Mouse (Mus musculus) hindbrain, embryonic 10.5 days (tissue): ENCODE results near the gene Tmem101. TPM values are rescaled to one million over a fixed set of nuclear protein-coding genes. Genes with fewer than 3 reads are reported as not detected.
A peak's percentile ranks its signal among the peaks of the same experiment; 100 is the strongest.
"Not testable (repeated sequence)": the region's sequence is repeated elsewhere in the genome, so short reads cannot be mapped to it uniquely, and the experiment has no call there.

Source experiments
- DNase-seq: peaks from one replicate; pipeline ENCODE4 v3.0.0-alpha.2; 2017; ENCODE audit warnings: low spot score
- H3K27ac ChIP-seq: fragments of 300-500 bp; sonication (generic); 2 replicates; pipeline ENCODE4 v1.5.1; 2016; ENCODE audit warnings: mild to moderate bottlenecking, moderate library complexity
- H3K27me3 ChIP-seq: fragments of 300-500 bp; sonication (generic); 2 replicates; pipeline ENCODE4 v1.6.1; 2016; ENCODE audit warnings: mild to moderate bottlenecking; ENCODE audit not compliant: poor library complexity, insufficient read depth, severe bottlenecking
- H3K36me3 ChIP-seq: fragments of 300-500 bp; sonication (generic); 2 replicates; pipeline ENCODE4 v1.6.1; 2016; ENCODE audit warnings: mild to moderate bottlenecking, moderate library complexity
- H3K4me1 ChIP-seq: fragments of 300-500 bp; sonication (generic); replicated peaks from 2 replicates; pipeline ENCODE4 v1.6.1; 2016; ENCODE audit warnings: mild to moderate bottlenecking
- H3K4me3 ChIP-seq: fragments of 300-500 bp; sonication (generic); 2 replicates; pipeline ENCODE4 v1.5.1; 2016; ENCODE audit warnings: mild to moderate bottlenecking, moderate library complexity
- H3K9me3 ChIP-seq: fragments of 300-500 bp; sonication (generic); 2 replicates; pipeline ENCODE4 v1.6.1; 2016; ENCODE audit warnings: mild to moderate bottlenecking, moderate library complexity
- WGBS: fragments of 180-500 bp; shearing (Covaris S2); methylation state at CpG from one replicate; pipeline ENCODE4 v1.1.7; 2016; 5-methylcytosine and 5-hydroxymethylcytosine counted together
- polyA plus RNA-seq: library from polyadenylated mRNA; unstranded; fragments of >200 nt; fragmentation: Nextera tagmentation; extraction: Ambion mirVana; gene quantifications from 2 replicates; pipeline ENCODE4 v1.2.1, GENCODE M21; 2016

The Tmem101 gene
- polyA plus RNA-seq, 1 experiment from 2014 or later = 36.1 TPM

DNA sequence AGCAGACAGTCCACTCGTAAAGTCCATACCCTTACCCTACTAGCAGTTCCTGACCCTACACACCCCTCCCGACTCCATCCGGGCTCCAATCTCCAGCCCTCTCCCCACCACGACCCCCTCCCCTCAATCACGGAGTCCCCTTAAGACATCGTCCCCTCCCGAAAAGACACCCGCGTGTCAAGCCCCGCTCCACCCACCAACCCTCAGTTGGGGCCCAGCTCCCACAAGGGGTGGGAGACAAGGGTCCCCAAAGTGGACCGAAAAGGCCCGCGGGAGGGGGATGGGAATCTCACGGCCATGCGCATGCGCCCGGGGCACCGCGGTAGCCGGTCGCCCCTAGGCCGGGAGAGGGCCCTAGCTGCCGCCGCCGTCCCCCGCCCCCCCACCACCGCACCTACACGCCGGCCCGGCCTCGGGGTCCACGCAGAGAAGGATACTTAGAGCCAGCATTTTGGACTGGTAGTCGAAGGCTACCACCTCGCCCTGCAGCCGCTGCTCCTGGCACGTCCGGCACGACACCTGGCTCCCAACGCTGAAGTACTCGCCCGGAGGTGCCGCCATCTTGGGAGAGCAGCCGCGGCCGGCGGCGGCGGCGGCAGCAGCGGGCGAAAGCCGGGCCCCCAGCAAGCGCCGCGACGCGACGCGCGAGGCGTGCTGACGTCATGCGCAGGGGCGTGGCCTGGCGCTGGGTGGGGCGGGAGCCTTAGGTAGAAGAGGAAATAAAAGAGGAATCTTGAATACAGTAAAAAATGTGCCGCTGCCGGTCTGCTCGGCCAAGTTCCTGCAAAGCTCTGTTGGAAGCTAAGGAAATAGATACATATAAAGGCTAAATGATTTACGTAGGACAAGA, 28.7 kb upstream of the Tmem101 start, which contains the start of gene Lsm12:
Lsm12 (minus strand) TSS at position 651 of the 850 bp plus-strand sequence.
- Histone ChIP-seq H3K4me1 (peaks cover 34% of the 10 kb centered on the region), H3K4me3 (peak within 1 kb of the TSS; percentile 97), H3K27me3 (no peaks in the 10 kb centered on the region), H3K9me3 (no peaks in the 10 kb centered on the region), H3K36me3 (peaks cover 34% of the 10 kb centered on the region), H3K27ac (peak within 1 kb of the TSS; percentile 97)
- under 1% methylated on average over 70 of the region's 70 CpGs for WGBS
- peak; percentile 95 for DNase-seq

DNA sequence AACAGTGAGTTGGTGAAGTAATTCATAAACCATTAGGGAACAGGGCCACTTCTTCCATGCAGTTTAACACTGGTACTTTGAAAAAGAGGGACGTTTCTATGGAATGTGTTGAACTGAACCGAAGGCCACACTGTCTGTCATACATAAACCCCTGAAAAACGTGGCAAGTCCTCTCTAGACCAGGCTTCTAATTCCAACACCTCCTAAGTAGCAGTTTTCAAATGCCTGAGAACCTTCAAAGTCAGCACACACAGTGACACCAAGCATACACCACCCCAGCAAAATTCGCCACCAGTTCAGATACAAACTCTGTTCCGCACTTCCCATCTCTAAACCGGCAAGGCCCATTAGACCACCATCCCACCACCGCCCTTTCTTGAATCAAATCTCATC, 28.0 kb upstream of the Tmem101 start:
- Histone ChIP-seq H3K27me3 (no peaks in the 10 kb centered on the region), H3K27ac (peak overlapping the region; percentile 97), H3K4me1 (peaks cover 27% of the 10 kb centered on the region), H3K36me3 (peaks cover 41% of the 10 kb centered on the region), H3K9me3 (no peaks in the 10 kb centered on the region), H3K4me3 (peak overlapping the region; percentile 97)
- 9% methylated on average over 7 of the region's 7 CpGs for WGBS
- DNase-seq = no peak

DNA sequence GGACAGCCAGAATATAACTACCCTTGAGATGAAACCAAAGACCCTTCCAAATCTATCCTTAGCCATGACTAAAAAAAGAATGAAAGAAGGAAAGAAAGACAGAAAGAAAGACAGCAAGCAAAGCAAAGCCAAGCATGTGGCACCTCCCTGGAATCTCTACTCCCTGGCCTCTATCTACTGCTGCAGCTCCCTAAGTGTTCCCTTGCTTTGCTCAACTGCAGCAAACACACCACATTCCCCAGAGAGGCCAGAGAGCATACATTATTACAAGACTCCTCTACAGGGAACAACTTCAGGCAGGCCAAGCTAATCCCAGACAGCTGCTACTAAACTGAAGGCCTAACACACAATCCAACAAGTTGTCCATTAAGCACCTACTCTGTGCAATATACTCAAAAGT, 23.6 kb upstream of the Tmem101 start:
- no peak overlapping the region for H3K27ac ChIP-seq
- H3K4me1 ChIP-seq = peaks cover 15% of the 10 kb centered on the region
- H3K27me3 ChIP-seq = no peaks in the 10 kb centered on the region
- peaks cover 85% of the 10 kb centered on the region for H3K36me3 ChIP-seq
- no peak overlapping the region for H3K4me3 ChIP-seq
- no peaks in the 10 kb centered on the region for H3K9me3 ChIP-seq
- DNase-seq = no peak

DNA sequence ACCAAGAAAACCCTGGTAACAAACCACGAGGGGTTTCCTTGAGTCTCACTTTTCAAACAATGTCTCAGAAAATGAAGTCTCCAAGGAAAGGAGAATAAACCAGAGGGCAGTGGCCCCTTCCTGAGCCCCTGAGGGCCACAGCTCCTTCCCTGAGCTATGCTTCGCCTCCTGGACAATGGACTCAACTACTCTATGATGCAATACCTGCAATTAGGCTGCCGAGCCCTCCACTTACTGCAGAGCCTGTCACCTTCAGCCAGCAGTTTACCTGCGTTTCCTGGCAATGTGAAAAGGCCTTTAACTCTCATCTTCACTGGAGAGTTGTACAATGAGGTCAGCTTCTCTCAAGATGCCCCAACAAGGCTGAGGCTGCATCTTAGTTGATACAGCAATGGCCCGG, 12.5 kb upstream of the Tmem101 start:
- Histone ChIP-seq H3K4me3 (no peak overlapping the region), H3K4me1 (no peaks in the 10 kb centered on the region), H3K27me3 (no peaks in the 10 kb centered on the region), H3K27ac (no peak overlapping the region), H3K36me3 (peaks cover 94% of the 10 kb centered on the region), H3K9me3 (no peaks in the 10 kb centered on the region)
- 92% methylated on average over 5 of the region's 5 CpGs for WGBS
- DNase-seq = no peak

DNA sequence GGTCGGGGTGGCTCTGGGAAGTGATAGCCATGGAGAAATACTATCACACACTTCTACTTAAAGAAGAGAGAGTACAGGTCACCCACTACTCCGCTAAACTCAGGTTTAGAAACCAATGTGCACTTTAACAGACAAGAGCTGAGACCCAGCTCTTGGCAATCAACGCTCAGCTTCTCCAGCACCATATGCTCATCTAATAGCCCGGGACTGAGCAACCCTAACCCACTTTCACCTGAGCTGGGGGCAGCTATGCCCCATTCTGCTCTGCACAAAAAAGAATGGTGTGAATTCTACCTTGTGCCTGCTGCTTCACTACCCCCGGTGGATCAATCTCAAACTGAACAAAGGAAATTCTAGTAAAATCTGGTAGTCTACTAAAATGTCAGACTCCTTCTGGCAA, 11.3 kb upstream of the Tmem101 start:
- peaks cover 97% of the 10 kb centered on the region for H3K36me3 ChIP-seq
- H3K27ac ChIP-seq = no peak overlapping the region
- WGBS = 91% methylated on average over 5 of the region's 5 CpGs
- DNase-seq = no peak
- no peaks in the 10 kb centered on the region for H3K27me3 ChIP-seq
- no peak overlapping the region for H3K4me3 ChIP-seq
- no peaks in the 10 kb centered on the region for H3K9me3 ChIP-seq
- no peaks in the 10 kb centered on the region for H3K4me1 ChIP-seq

DNA sequence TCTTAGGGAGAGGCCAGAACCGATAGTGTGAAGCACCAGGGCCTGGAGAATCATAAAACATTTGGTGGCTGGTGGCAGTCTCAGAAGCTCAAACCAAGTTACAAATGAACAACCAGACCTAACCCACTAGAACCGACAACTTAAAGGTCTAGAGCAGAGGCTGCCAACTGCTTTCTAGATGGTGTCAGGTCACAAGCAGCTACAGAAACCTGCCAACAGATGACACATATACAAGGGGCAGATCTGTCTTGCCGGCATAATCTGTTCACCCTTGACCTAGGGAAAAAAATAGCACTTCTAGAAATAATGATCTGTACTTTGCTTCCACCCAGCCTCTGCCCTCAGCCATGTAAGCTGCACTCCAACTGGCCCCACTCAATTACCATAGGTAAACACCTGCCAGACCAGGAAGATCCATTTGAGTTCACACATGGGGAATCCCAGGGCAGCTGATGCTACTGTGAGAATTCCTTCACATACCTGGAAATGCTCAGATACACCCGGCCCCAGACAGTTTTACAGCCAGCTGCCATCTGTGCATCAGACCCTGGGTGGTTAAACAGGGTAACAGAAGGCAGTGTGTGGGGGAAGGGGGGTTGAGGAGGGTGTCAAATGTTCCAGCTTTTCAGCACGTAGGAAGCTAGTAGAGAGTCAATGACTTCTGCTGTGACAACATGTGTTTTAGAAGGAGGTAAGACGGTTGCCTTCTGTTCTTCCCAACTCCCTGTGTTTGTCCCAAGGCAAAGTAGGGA, 9.9 kb upstream of the Tmem101 start:
- peaks cover 99% of the 10 kb centered on the region for H3K36me3 ChIP-seq
- H3K9me3 ChIP-seq = no peaks in the 10 kb centered on the region
- no peak overlapping the region for H3K27ac ChIP-seq
- DNase-seq = no peak
- whole genome bisulfite sequencing = 86% methylated on average over 6 of the region's 6 CpGs
- no peaks in the 10 kb centered on the region for H3K27me3 ChIP-seq
- H3K4me1 ChIP-seq = no peaks in the 10 kb centered on the region
- no peak overlapping the region for H3K4me3 ChIP-seq

DNA sequence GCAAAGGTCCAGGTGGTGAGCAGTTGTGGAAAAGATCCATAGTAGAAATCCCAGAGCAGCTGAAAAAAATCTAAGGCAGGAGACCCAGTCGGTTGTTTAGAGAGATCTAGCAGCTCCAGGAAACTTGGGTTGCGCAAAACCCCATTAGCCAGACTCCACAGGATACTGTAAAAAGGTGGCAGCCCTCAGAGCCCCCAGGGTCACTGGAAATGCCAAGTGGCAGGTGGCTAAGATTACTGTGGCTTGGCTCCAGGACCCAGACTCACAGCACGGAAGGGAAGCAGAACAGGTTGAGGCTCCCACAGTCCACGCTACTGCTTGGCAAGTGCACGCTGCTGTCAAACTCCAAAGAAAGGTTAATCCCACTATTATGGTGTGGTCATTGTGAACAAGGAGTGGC, 3.6 kb upstream of the Tmem101 start:
- DNase-seq = no peak
- peaks cover 10% of the 10 kb centered on the region for H3K4me1 ChIP-seq
- no peaks in the 10 kb centered on the region for H3K27me3 ChIP-seq
- H3K27ac ChIP-seq = no peak overlapping the region
- H3K4me3 ChIP-seq = no peak overlapping the region
- 82% methylated on average over 5 of the region's 5 CpGs for WGBS
- peaks cover 43% of the 10 kb centered on the region for H3K36me3 ChIP-seq
- no peaks in the 10 kb centered on the region for H3K9me3 ChIP-seq

DNA sequence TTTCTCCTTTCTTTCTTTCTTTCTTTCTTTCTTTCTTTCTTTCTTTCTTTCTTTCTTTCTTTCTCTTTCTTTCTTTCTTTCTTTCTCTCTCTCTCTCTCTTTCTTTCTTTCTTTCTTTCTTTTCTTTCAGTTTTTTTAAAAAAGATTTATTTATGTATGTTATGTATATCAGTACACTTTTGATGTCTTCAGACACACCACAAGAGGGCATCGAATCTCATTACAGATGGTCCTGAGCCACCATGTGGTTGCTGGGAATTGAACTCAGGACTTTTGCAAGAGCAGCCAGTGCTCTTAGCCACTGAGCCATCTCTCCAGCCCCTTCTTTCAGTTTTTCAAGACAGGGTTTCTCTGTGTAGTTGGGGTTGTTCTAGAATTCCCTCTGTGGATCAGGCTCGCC, 1.8 kb upstream of the Tmem101 start:
- DNase-seq, H3K27me3 ChIP-seq, H3K27ac ChIP-seq, H3K9me3 ChIP-seq, H3K4me3 ChIP-seq: not testable (repeated sequence)
- WGBS = 85% methylated on average over 2 of the region's 2 CpGs
- Histone ChIP-seq H3K4me1 (peaks cover 15% of the 10 kb centered on the region), H3K36me3 (peaks cover 43% of the 10 kb centered on the region)

DNA sequence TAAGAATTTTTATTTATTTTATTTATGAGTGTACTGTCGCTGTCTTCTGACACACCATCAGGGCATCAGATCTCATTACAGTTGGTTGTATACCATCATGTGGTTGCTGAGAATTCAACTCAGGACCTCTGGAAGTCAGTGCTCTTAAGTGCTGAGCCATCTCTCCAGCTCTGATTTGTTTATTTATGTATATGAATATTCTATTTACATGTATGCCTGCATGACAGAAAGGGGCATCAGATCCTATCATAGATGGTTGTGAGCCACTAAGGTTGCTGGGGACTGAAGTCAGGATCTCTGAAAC, 534 bp upstream of the Tmem101 start:
- Histone ChIP-seq H3K9me3 (no peaks in the 10 kb centered on the region), H3K4me1 (peaks cover 15% of the 10 kb centered on the region), H3K36me3 (peaks cover 41% of the 10 kb centered on the region), H3K27me3 (no peaks in the 10 kb centered on the region), H3K27ac (no peak overlapping the region; the same call in 1 of the 2 replicates), H3K4me3 (no peak overlapping the region)
- 2% methylated on average over 1 of the region's 1 CpGs for WGBS
- DNase-seq = no peak

DNA sequence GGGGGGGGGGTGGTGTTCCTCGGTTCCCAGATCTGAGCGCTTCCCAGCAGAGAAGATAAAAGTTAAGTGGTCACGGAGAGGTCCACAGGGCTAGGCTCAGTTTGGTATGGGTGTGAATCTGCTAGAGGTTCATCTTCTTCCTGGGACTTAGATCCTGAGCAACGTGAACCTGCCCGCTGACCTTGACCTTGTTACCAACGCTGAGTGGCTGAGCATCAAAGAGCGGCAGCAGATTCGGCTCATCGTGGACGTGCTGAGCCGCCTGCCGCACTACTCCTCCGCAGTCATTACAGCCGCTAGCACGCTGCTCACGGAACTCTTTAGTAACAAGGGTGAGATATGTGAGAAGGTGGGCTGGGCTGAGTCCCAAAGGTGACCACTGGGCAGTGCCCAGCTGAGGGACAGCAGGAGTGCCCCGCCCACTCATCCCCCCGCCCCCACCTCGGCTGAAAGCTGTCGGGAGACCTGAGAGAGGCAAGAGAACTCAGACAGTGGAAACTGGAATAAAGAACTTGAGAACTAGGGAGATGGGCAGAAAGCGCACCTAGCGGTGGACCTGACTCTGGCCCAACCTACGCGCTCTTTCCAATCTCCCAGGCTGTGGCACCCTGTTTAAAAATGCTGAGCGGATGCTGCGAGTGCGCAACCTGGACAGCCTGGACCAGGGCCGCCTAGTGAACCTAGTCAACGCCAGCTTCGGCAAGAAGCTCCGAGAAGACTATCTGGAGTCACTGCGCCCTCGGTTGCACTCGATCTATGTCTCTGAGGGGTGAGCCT, 8.8 kb downstream of the Tmem101 start:
- Histone ChIP-seq H3K36me3 (peaks cover 4% of the 10 kb centered on the region), H3K9me3 (no peaks in the 10 kb centered on the region), H3K27ac (no peak overlapping the region), H3K4me1 (peaks cover 30% of the 10 kb centered on the region), H3K27me3 (peaks cover 75% of the 10 kb centered on the region), H3K4me3 (0 out of 2 replicates have a peak overlapping the region, but pooled peaks have one; percentile 20)
- peak; percentile 23 for DNase-seq
- WGBS = 14% methylated on average over 34 of the region's 34 CpGs

DNA sequence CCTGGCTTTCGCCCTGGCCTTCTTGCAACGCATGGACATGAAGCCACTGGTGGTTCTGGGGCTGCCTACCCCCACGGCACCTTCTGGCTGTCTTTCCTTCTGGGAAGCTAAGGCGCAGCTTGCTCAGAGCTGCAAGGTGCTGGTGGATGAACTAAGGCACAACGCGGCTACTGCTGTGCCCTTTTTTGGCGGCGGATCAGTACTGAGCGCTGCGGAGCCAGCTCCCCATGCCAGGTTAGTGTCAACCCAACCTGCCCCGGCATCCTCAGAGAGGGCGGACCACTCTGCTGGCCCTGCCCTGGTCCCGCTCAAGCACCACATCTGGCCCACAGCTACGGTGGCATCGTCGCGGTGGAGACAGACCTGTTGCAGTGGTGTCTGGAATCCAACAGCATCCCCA, 9.7 kb downstream of the Tmem101 start:
- DNase-seq = no peak

DNA sequence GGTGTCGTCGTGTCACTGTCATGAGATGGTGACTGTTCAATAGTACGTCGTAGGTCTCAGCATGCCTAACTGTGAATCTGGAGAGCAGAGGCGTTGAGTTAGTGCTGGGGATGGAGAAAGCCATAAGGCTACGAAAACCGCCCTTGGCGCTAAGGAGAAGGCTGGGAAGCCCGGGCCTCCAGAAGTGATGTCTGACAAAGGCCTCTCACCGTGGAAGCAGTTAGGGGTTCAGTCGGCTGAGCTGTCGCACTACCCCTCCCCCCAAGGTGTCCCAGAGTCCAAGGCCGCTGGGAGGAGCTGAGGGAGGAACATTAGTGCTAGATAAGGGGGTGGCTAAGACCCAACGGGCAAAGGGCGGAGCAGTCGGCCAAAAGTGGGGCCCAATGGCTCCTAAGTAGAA, 10.2 kb downstream of the Tmem101 start:
- Histone ChIP-seq H3K27me3 (peaks cover 80% of the 10 kb centered on the region), H3K4me1 (peaks cover 30% of the 10 kb centered on the region), H3K36me3 (no peaks in the 10 kb centered on the region), H3K4me3 (peak overlapping the region; percentile 47), H3K9me3 (no peaks in the 10 kb centered on the region), H3K27ac (no peak overlapping the region)
- peak; percentile 19 for DNase-seq
- WGBS = 5% methylated on average over 16 of the region's 16 CpGs

More for the DNA sequence above, 9.7 kb downstream of the Tmem101 start:
- H3K36me3 ChIP-seq = no peaks in the 10 kb centered on the region
- H3K4me3 ChIP-seq = peak overlapping the region; percentile 47
- WGBS = 10% methylated on average over 17 of the region's 17 CpGs
- no peak overlapping the region for H3K27ac ChIP-seq
- peaks cover 30% of the 10 kb centered on the region for H3K4me1 ChIP-seq
- peaks cover 80% of the 10 kb centered on the region for H3K27me3 ChIP-seq
- no peaks in the 10 kb centered on the region for H3K9me3 ChIP-seq
